Mouse (Mus musculus): ENCODE results near the gene Asna1.

The Asna1 gene

DNA sequence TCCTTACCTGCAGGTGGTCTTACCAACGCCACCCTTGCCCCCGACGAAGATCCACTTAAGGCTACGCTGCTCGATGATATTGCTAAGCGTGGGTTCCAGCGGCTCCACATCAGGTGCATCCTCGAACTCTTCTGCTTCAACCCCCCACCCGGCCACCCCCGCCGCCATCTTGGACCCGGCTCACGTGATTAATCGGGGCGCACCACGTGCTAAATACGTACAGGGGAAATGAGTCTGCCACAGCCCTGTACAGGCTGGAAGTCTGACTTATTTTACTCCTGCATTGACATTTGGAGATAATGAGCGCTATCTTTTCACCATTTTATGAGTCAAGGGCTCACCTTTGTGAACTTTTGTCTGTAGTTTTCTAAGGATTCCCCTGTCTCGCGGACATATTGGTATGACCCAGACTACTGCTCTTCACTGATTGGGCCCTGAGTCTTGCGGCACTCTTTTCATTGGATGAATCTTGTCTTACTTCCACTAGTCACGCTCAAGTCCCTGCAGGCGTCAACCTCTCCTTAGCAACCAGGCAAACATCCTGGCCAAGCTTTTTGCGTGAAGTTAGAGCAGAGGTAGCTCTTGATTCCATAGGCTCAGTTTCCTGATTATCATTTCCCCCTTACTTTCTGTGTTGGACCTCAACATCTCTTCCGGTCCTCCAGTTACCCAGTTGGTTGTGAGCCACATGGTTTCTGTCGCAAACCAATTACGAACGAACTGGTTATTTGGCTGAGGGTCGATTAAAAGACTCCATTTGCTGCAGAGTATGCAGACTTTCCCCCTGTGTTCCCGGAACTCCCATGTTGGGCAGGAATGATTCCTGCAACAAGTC is at the start of gene Asna1:
TSS of gene Asna1 (minus strand) at position 184 of the 835 bp plus-strand sequence.
- DNase-seq: peak; percentile 81

DNA sequence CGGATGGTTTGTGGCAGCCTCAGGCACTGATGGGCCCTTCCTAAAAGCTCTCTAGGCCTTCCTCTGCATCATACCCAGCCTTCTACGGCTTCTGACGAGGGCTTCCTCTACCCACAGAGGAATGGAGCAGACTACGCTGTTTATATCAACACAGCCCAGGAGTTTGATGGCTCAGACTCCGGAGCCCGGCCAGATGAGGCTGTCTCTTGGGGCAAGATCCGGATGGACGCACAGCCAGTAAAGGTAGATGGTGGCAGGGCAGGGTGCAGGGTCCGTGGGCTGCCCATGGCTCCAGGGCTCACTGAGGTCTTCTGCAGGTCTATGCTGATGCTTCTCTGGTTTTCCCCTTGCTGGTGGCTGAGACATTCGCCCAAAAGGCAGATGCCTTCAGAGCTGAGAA is 49.5 kb upstream of the Asna1 start:
- DNase-seq: no peak

DNA sequence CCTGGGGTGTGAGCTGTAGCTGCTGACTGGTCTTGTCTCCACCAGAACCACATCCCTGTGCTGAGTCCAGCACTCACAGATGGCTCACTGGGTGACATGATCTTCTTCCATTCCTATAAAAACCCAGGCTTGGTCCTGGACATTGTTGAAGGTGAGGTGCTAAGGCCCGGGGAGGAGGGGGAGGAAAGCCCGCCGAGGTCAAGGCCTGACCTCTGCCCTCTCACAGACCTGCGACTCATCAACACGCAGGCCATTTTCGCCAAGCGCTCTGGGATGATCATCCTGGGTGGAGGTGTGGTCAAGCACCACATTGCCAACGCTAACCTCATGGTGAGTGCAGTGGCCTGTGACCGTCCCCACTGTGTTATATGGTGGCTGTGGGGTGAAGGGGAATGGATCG is 49.1 kb upstream of the Asna1 start:
- DNase-seq: no peak

DNA sequence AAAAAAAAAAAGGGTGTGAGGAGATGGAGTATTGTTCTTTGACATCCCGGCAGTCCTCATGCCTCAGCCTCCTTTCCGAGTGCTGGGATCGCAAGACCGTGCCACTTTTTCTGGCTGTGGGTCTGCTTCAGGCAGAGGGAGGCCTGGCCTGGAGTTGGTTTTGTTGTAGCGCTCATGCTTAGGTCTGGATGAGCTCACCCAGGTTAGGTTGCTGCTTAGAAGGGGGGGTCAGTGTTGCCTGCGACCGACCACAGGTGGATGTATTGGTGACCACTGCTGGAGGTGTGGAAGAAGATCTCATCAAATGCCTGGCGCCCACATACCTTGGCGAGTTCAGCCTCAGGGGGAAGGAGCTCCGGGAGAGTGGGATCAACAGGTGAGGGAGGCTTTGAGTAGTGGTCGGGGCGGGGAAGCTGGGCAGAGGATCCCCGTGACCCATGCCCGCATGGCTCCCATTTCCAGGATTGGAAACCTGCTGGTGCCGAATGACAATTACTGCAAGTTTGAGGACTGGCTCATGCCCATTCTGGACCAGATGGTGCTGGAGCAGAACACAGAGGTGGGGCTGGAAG is 48.0 kb upstream of the Asna1 start:
- no peak for DNase-seq

DNA sequence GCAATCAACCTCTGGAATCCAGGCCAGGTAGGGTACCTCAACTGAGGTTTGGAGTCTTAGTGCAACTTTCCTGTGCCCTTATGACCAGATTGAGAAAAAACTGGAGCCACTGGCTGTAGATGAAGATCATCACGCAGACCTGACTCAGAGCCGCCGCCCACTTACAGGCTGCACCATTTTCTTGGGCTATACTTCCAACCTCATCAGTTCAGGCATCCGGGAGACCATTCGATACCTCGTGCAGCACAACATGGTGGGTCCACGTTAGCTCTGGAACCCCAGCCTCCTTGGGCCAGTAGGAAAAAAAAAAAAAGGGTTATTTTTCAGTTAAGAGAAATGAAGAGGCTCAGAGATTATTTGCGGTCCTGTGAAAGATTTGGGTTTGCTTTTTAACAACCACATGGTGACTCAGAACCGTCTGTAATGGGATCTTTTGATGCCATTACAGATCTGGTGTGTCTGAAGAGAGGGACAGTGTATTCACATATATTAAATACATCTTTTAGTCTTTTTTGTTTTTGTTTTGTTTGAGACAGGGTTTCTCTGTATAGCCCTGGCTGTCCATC is 47.4 kb upstream of the Asna1 start:
- DNase-seq: no peak

DNA sequence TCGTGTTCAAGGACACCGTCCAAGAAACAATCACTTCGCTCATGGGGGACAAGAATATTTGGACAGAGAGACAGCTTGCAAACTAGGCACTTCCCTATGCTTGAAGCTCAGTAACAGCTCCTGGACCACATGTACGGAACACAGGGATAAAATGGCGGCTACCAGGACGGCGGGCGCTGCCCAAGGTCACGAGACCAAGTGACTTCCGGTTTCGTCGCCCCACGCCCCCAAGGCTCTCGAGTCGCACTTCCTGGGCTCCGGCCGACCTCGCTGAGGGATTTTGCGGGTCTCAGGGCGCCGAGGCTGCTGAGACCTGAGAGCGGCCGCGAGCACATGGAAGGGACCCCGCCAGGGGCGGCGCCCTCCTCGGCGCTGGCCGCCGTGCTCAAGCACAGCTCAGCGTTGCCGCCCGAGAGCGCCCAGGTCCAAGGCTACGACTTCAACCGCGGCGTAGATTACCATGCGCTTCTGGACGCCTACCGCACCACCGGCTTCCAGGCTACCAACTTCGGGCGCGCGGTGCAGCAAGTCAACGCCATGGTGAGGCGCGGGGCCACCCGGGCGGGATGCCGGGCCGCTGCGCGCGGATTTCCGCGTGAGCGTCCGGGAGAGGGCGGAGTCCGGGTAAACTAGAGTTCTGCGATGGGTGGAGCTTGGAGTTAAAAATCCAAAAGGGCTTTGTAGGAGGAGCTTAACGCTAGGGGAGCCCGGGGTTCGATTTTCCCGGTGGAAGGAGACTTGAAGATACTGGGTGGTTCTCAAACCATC is 46.6 kb upstream of the Asna1 start, which contains the start of gene Dhps:
TSS of gene Dhps (plus strand) at position 244 of the 768 bp plus-strand sequence.
- DNase-seq: peak; percentile 92

DNA sequence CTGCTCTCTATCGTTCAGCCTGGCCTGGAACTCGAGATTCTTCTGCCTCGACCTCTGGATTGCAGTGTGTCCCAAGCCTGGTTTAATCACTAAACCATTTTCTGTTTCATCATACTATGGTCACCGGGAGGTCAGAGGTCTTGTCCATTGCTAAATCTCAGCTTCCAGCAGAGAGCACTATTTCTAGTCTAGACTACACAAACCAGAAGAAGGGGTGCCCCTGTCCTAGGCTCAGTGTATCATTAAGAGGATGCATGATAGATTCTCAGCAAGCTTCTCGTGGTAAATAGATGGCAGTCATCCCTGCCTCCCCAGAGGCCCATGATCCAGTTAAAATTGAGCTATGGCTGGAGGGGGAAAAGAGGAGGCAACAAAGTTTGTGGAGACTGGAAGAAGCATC is 46.0 kb upstream of the Asna1 start:
- no peak for DNase-seq

DNA sequence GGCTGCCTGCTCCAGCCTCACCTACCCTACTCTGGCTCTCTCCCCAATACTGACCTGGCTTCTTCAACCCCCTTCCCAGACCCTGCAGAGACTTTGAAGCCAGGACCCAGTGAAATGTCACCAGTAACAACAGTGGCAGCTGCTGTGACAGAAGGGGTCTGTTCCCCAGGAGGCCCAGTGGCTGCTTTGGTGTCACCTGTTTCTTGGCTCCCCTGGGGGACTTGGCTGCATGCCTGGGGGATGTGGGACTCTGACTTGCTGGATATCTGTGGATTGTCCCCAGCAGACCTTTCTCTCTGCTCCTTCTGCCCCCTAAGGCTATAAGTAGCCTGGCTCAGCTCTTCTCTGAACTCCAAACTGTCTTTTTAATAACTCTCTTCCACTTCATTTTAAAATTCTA is 42.9 kb upstream of the Asna1 start, which contains the start of gene Gm5741:
TSS of gene Gm5741 (minus strand) at position 1 of the 400 bp plus-strand sequence.
- DNase-seq: no peak

DNA sequence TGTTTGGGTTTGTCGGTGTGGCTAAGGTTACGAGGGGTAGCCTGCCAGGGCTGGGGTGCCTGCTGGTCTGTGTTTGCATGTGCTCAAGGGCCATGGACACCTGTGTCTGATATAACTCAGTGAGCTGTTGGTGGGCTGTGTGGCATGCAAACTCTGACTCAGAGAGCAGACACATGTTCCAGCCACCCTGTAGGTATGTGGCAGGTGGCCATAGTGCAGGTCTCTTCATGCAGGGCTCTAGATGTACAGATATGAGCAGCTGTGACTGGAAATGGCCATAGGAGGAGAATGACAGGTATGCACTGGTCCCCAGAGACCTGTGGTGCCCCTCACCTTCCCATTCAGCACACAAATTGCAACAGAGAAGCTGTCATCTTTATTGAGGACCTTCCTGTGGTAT is 42.1 kb upstream of the Asna1 start:
- no peak for DNase-seq

DNA sequence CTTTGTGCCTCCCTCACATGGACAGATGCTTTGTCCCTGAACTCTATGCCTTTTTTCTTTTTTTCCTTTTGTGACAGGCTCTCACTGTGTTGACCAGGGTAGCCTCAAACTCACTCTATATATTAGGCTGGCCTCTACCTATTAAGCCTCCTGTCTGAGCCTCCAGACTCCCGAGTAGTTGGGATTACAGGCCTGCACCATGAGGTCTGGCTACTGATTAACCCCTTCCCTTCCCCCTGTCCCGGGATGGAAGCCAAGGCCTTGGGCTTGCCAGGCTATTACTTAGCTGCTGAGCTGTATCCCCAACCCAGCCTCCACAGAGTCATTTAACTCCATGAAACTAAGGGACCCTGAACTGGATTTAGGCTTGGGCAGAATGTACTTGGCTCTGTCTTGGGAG is 40.1 kb upstream of the Asna1 start:
- DNase-seq: no peak

DNA sequence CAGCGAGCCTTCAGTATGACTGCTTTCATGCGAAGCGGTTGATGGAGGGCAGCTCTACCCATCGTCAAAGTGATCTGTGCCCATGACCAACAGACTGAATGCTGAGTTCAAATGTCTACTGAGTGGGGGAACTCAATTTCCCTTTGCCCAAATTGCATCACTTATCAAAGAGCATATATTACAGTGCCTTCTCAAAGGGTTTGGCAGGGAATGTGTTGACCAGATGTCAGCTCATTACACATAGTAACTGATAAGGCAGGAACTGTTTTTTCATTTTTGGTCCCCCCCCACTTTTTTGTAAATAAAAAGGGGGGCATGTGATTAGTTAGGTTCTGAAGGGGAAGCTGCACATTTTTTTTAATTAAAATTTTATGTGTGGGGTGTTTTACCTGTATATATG is 37.5 kb upstream of the Asna1 start:
- DNase-seq: no peak

DNA sequence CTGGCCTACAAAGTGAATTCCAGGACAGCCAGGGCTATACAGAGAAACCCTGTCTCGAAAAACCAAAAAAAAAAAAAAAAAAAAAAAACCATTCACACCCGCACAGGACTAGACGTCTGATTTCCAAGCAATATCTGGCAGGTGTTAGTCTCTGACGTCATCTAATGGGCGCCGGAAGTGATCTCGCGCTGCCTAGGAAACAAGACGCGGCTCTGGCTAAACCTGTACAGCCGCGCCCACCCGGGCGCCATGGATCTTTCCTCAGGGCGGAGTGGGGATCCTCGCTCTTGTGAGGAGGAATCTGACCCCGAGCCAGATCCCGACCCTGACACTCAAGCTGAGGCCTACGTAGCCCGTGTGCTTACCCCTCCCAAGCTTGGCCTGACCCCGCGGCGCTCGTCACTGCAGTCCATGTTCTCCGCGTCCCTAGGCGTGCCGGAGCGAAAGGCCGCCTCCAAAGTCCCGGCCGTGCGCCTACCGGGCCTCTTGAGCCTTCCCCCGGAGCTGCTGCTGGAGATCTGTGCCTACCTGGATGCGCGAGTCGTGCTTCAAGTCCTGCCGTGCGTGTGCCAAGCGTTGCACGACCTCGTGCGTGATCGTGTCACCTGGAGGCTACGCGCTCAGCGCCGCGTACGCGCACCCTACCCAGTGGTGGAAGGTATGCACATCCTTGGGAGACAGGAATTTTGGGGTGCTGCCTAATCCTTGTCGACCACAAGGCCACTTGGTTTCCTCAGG is 35.0 kb upstream of the Asna1 start, which contains the start of gene Fbxw9:
TSS of gene Fbxw9 (plus strand) at position 177 of the 738 bp plus-strand sequence.
- DNase-seq: peak; percentile 91

DNA sequence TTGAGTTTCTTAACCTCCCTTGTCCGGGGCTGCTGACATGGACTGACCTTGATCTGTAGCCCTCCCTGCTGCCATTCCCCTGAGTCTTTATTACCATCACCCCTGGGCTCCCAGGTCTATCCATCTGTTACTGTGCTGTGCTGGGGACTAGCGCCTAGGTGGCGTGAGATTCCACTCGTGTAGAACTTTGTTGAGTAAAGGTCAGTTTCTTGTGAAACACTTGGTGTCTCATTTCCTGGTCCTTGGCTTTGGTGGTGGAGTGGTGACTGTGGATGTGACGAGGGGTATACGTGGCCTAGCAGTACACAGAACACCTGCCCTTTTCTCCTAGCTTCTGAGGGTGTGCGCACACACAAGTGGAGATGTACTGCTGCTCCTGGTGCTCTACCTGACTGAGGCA is 32.3 kb upstream of the Asna1 start:
- DNase-seq: no peak

DNA sequence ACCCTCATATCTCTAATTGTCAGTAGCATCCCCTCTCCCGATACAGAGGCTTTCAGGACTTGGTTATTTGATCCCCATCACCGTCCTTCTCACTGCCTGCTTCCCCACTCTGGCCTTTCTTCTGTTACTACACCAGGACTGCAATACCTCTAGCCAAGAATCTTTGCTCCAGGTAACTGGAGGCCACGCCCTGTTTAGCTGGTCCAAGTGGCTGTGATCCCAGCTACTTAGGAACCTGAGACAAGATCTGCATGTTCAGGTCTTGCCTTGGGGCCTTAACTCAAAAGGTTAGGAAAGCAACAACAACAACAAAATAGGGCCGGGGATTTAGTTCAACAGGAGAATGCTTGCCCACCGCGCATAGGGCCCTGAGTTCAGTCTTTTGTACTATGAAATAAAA is 18.5 kb upstream of the Asna1 start:
- DNase-seq: no peak

DNA sequence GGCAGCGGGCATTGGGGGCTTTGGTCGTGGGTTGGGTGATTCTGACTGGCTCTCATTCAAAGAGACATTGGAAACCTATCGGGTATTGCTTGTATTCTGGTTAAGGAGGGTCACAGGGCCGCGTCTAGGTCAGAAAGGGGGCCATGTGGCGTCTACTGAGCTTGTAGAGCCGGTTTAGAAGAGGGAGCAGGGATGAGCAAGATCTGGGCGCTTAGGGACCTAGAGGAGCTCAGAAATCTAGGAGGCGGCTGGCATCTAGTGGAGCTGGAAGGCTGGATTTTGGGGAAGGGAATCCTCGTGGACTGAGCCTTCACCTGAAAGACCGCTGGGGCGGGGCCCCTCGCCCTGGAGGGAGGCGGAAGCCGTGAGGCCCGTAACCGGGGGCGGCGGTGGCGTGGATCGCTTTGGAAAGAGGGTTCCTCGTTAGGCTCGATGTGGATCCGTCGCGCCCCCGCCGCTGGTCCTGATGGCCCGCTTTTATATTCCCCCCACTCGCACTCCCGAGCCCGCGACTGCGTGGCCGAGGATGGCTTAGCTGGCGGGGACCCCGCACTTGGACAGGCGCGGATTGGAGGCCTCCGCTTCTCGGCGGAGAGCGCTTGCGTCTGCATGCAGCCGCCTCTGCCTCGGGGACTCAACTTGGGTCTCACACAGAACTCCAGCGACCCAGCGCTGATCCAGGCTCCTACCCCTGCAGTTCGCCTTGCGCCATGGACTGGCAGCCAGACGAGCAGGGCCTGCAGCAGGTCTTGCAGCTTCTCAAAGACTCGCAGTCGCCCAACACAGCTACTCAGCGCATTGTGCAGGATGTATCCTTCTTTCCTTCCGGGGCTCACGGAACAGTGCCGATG is 12.8 kb upstream of the Asna1 start:
- peak; percentile 58 for DNase-seq

DNA sequence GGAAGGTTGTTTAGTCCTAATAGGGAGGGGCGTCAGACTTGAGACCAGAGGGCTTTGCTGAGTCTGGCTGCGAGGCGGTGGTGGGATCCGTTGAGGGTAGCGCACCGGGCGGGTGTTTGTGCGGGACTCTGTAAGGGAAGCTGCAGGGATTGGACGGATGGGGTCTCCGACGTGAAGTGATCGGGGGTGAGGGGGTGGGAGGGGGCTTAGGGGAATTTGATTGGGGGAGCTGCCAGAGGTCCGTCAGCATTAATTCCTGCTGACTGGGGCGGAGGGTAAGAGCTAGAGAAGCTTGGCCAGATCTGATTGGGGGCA is 12.2 kb upstream of the Asna1 start:
- no peak for DNase-seq

DNA sequence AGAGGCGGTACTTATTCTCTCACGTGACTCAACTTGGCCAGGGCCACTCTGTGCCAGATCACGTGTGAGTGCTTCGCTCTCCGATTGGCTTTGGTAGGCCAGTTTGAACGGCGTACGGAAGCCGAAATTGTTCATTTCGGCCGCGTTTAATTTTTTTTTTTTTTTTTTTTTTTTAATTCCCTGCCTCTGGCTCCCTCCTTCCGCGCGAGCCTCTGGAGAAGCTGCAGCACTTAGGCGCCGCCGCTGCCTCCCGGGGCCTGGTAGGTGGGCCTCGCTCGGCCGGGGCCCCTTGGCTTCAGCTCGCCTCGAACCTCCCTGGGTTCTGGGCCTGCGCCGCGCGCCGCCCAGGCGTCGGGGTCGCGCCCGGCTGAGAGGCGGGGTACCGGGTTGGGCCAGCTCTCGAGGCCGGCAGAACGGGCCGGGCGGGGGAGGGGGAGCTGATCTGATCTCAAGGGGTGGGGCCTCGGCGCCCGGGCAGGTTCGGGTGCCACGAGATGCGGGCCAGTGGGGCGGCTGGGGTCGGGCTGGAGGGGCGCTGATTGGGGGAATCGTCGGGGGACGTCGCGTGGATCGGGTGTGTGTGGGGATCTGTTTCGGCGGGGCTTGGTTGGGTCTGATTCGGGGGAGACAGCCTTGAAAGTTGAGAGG is 11.8 kb upstream of the Asna1 start, which contains the start of gene Tnpo2:
TSS of gene Tnpo2 (plus strand) at position 198 of the 648 bp plus-strand sequence.
- DNase-seq: peak; percentile 89

DNA sequence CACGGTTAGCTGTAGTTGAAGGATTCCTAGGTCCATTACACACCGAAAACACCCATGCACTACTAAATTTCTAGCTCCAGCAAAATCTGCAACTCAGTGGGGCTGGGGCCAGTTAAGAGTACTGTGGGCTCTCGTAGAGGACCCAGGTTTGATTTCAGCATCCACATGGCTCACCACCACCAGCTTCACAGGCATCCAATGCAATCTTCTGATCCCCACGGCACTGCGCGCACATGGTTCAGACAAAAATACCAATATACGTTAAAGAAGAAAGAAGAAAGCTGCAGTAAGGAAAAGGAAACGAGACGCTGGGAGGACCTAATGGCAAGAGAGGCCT is 11.3 kb upstream of the Asna1 start:
- DNase-seq: no peak

DNA sequence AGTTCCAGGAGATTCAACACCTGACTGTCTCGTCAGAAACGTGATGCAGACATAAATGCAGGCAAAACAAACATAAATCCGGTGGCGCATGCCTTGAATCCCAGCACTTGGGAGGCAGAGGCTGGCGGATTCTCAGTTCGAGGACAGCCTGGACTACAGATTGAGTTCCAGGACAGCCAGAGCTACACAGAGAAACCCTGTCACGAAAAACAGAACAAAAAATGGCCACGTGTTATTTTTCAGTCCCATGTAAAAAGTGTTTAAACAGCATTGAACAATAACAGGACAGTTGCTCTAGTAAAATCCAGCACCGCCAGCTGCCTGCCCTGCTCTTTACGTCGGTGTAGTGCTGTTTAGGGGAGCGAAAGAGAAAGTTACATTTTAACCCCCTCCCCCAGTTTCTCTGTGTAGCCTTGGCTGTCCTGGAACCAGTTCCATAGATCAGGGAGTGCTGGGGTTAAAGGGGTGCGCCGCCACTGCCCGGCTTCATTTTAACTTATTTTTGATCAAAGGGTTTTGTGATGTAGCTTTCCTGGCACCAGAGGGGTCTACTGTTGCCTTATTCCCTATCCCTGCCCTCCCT is 10.7 kb upstream of the Asna1 start:
- DNase-seq: peak; percentile 4

DNA sequence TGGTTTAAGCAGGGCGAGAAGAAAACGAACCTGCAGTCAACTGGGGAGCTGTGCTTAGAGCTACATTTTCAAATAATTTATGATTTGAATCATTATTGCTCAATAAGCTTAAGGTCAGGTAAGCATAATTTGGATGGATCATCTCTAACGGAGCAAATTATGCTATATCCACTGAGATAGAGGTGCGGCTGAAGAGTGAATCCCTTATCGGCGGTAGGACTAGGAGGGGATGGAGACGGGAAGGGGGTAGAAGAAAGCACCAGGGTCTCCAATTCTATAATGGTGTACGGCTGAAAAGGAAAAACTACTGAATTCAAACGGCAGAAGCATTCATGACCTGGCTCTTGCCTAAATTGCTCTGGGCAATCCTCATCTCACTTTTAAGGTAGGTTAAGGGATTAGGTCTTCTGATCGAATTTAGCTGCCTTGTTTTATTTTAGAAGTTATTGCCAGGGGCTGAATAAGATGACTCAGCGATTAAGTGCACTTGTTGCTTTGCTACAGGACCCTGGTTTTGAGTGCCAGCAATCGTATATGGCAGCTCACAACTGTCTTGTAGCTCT is 10.2 kb upstream of the Asna1 start:
- no peak for DNase-seq

DNA sequence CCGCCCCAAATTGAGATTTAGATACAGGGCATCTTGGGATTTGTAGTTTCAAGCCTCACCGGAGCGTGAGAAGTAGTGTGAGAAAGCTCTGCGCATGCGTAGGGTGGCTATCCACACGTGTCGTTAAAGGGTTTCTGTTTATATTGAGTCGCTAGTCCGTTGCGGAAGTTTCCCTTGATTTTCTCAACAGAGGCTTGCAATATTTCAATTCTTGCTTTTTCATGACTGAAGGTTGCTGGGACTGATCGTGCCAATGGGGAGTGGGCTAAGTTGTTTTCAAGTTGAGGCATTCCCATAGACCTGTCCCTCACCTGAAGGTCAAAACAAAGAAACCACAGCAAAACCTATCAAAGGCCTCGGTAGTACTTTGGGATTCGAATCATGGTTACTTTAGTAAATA is 9.7 kb upstream of the Asna1 start:
- peak; percentile 82 for DNase-seq
